Mouse (Mus musculus): ENCODE results near the gene Hacd2. TPM values are rescaled to one million over a fixed set of nuclear protein-coding genes. Genes with fewer than 3 reads are reported as not detected.

The Hacd2 gene
- polyA plus RNA-seq, 1 experiment = 15.4 TPM

DNA sequence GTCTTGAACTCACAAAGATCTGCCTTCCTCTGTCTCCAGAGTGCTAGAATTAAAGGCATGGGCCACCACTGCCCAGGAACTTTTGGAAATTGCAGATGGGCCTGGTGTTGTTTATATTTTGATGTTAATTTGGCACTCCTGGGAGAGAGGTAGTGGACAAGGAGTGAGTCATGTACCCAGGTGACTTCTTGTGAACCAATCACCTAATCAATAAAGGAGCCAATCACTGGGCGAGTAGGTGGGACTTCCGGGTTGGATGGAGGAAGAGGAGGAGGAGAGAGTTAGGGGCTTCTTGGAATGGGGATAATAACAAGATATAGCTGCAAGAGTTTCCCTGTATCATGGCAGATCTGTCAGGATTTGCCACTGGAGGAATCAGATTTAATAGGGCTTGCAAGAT lies 8.7 kb upstream of the Hacd2 start:
- no peaks in the 10 kb centered on the region for H3K36me3 ChIP-seq (ENCODE audit: control insufficient read depth, insufficient read depth, low read length)
- no peak overlapping the region for H3K27ac ChIP-seq (ENCODE audit: control insufficient read depth, insufficient read depth, low read length)
- no peak overlapping the region for H3K4me3 ChIP-seq (ENCODE audit: control insufficient read depth, insufficient read depth, low read length)
- no peaks in the 10 kb centered on the region for H3K4me1 ChIP-seq (replicated peaks; ENCODE audit: control insufficient read depth, insufficient read depth, low read length)
- no peaks in the 10 kb centered on the region for H3K27me3 ChIP-seq (ENCODE audit: control insufficient read depth, insufficient read depth, low read length)
- no peak for DNase-seq
- no peak for TF ChIP-seq CTCF (IDR thresholded peaks at IDR 0.05; ENCODE audit: borderline replicate concordance, control insufficient read depth, extremely low read depth, insufficient read depth, low read length, poor library complexity)
- no peak for TF ChIP-seq POLR2A (IDR thresholded peaks at IDR 0.05; ENCODE audit: control insufficient read depth, extremely low read depth, insufficient read depth, low read length, poor library complexity)
- 87% methylated on average over 2 of the region's 2 CpGs for WGBS

DNA sequence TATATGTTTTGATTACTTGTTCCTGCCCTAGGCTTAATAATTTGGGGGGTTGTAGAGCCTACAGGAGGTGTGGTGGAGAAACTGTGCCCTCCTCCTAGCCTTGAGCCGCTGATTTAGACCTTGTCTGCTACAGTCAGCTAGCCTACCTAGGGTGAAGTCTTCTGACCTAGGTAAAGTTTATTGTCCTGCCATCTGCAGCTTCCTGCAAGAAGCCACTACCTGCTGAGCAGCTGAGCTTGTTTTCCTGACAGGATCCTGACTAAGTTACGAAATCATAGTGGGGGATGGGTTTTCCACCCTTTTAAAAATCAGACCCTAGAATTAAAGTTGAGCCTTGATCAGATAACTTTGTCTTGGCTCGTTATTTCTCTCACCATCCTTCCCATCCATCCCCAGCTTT lies 5.7 kb upstream of the Hacd2 start:
- DNase-seq = no peak
- 85% methylated on average over 3 of the region's 3 CpGs for WGBS
- no peaks in the 10 kb centered on the region for H3K27me3 ChIP-seq (ENCODE audit: control insufficient read depth, insufficient read depth, low read length)
- no peak for TF ChIP-seq POLR2A (IDR thresholded peaks at IDR 0.05; ENCODE audit: control insufficient read depth, extremely low read depth, insufficient read depth, low read length, poor library complexity)
- TF ChIP-seq CTCF (IDR thresholded peaks at IDR 0.05; ENCODE audit: borderline replicate concordance, control insufficient read depth, extremely low read depth, insufficient read depth, low read length, poor library complexity) = no peak
- H3K27ac ChIP-seq (ENCODE audit: control insufficient read depth, insufficient read depth, low read length) = no peak overlapping the region
- H3K36me3 ChIP-seq (ENCODE audit: control insufficient read depth, insufficient read depth, low read length) = no peaks in the 10 kb centered on the region
- no peak overlapping the region for H3K4me3 ChIP-seq (ENCODE audit: control insufficient read depth, insufficient read depth, low read length)
- H3K4me1 ChIP-seq (replicated peaks; ENCODE audit: control insufficient read depth, insufficient read depth, low read length) = no peaks in the 10 kb centered on the region

DNA sequence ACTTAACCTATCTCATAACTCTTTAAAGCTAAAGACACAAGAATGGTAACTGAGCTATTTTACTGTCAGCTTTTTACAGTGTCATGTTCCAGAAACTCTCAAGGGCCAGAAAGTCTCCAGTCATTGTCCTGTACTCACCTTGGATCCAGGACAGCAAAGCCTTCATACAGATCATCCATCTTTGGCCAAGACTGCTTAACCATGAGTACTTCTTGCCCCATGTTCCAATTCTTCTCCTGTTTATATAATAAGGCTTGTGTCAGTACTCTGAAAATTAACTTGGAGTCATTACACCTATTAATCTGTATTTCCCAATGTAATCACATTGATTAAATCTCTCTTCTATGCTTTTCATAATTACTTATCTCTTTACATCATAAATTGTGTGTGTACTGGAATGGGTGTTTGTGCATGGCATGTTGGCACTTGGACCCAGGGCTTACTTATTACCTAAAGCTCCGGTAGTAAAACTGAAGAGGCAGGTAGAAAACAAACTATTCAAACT lies 3.7 kb upstream of the Hacd2 start:
- Histone ChIP-seq H3K36me3 (ENCODE audit: control insufficient read depth, insufficient read depth, low read length) (no peaks in the 10 kb centered on the region), H3K27ac (ENCODE audit: control insufficient read depth, insufficient read depth, low read length) (no peak overlapping the region), H3K27me3 (ENCODE audit: control insufficient read depth, insufficient read depth, low read length) (no peaks in the 10 kb centered on the region), H3K4me3 (ENCODE audit: control insufficient read depth, insufficient read depth, low read length) (no peak overlapping the region), H3K4me1 (replicated peaks; ENCODE audit: control insufficient read depth, insufficient read depth, low read length) (no peaks in the 10 kb centered on the region)
- WGBS = 91% methylated on average over 1 of the region's 1 CpGs
- TF ChIP-seq POLR2A (IDR thresholded peaks at IDR 0.05; ENCODE audit: control insufficient read depth, extremely low read depth, insufficient read depth, low read length, poor library complexity) = no peak
- TF ChIP-seq CTCF (IDR thresholded peaks at IDR 0.05; ENCODE audit: borderline replicate concordance, control insufficient read depth, extremely low read depth, insufficient read depth, low read length, poor library complexity) = no peak
- DNase-seq = no peak

DNA sequence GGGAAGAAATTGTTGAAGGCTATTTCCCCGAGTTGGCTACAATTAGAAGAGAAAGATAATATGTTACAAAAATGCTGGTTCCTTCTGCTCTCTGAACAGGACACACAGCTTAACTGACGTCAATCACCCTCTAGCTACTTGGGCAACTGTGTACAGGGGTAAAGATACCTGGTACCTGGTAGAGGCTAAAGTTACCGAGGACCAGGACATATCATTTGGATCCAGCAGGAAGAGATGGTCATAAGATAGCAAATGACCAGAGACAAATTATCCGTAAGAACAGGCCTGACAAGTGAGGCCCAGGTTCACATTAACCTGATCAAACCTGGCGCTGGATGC lies 356 bp upstream of the Hacd2 start:
- 63% methylated on average over 5 of the region's 5 CpGs for WGBS
- H3K27ac ChIP-seq (ENCODE audit: control insufficient read depth, insufficient read depth, low read length) = no peak overlapping the region

DNA sequence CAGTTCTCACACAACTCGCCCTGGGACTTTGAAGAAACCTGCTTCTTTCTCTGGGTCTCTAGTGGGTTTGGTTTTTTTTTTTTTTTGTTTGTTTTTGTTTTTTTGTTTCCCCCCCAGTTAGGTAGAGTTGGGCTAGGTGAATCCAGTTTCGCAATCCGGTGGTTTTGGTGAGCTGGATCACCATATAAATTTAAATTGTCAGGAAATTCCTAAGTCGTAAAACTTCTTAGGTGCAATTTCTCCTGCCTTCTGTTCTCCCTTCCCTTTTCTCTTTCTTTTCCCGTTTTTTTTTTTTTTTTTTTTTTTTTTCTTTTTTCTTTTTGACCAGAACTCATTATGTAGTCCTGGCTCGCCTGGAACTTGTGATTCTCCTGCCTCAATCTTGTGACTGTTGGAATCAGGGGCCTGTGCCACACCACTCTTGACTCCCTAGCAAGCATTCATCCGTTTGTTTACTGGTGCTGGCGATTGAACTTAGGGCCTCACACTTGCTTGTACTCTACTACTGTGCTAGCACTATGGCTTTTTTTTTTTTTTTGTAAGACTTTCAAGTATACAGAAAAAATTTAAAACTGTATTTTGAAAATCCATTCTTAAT lies 1.0 kb downstream of the Hacd2 start:
- Histone ChIP-seq H3K27me3 (ENCODE audit: control insufficient read depth, insufficient read depth, low read length) (no peaks in the 10 kb centered on the region), H3K4me3 (ENCODE audit: control insufficient read depth, insufficient read depth, low read length) (peak overlapping the region; percentile 64), H3K4me1 (replicated peaks; ENCODE audit: control insufficient read depth, insufficient read depth, low read length) (no peaks in the 10 kb centered on the region), H3K27ac (ENCODE audit: control insufficient read depth, insufficient read depth, low read length) (no peak overlapping the region), H3K36me3 (ENCODE audit: control insufficient read depth, insufficient read depth, low read length) (no peaks in the 10 kb centered on the region)
- DNase-seq = no peak
- WGBS = 56% methylated on average over 8 of the region's 8 CpGs
- no peak for TF ChIP-seq POLR2A (IDR thresholded peaks at IDR 0.05; ENCODE audit: control insufficient read depth, extremely low read depth, insufficient read depth, low read length, poor library complexity)
- no peak for TF ChIP-seq CTCF (IDR thresholded peaks at IDR 0.05; ENCODE audit: borderline replicate concordance, control insufficient read depth, extremely low read depth, insufficient read depth, low read length, poor library complexity)

More for the DNA sequence above, 356 bp upstream of the Hacd2 start:
- no peaks in the 10 kb centered on the region for H3K36me3 ChIP-seq (ENCODE audit: control insufficient read depth, insufficient read depth, low read length)
- no peak for DNase-seq
- H3K4me1 ChIP-seq (replicated peaks; ENCODE audit: control insufficient read depth, insufficient read depth, low read length) = no peaks in the 10 kb centered on the region
- H3K4me3 ChIP-seq (ENCODE audit: control insufficient read depth, insufficient read depth, low read length) = 0 out of 2 replicates have a peak overlapping the region, but pooled peaks have one; percentile 64
- no peak for TF ChIP-seq CTCF (IDR thresholded peaks at IDR 0.05; ENCODE audit: borderline replicate concordance, control insufficient read depth, extremely low read depth, insufficient read depth, low read length, poor library complexity)
- no peak for TF ChIP-seq POLR2A (IDR thresholded peaks at IDR 0.05; ENCODE audit: control insufficient read depth, extremely low read depth, insufficient read depth, low read length, poor library complexity)
- no peaks in the 10 kb centered on the region for H3K27me3 ChIP-seq (ENCODE audit: control insufficient read depth, insufficient read depth, low read length)

DNA sequence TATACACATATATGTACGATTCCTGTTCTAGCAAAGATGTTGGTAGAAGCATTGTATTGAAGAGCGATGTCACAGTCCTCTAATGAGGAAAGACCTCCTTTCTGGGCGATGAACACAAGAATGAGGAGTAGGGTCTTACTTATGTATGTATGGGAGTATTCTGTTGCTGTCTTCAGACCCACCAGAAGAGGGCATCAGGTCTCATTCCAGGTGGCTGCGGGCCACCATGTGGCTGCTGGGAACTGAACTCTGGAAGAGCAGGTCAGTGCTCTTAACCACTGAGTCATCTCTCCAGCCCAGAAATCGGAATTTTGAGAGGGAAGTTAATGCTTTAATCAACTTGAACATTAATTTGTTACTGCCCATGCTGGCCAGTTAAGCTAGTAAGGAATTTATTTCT lies 2.1 kb downstream of the Hacd2 start:
- 93% methylated on average over 5 of the region's 5 CpGs for WGBS
- Histone ChIP-seq H3K27ac (ENCODE audit: control insufficient read depth, insufficient read depth, low read length) (no peak overlapping the region), H3K36me3 (ENCODE audit: control insufficient read depth, insufficient read depth, low read length) (no peaks in the 10 kb centered on the region), H3K4me3 (ENCODE audit: control insufficient read depth, insufficient read depth, low read length) (no peak overlapping the region), H3K4me1 (replicated peaks; ENCODE audit: control insufficient read depth, insufficient read depth, low read length) (no peaks in the 10 kb centered on the region), H3K27me3 (ENCODE audit: control insufficient read depth, insufficient read depth, low read length) (no peaks in the 10 kb centered on the region)
- peak; percentile 22 for DNase-seq
- TF ChIP-seq POLR2A (IDR thresholded peaks at IDR 0.05; ENCODE audit: control insufficient read depth, extremely low read depth, insufficient read depth, low read length, poor library complexity) = no peak
- no peak for TF ChIP-seq CTCF (IDR thresholded peaks at IDR 0.05; ENCODE audit: borderline replicate concordance, control insufficient read depth, extremely low read depth, insufficient read depth, low read length, poor library complexity)

DNA sequence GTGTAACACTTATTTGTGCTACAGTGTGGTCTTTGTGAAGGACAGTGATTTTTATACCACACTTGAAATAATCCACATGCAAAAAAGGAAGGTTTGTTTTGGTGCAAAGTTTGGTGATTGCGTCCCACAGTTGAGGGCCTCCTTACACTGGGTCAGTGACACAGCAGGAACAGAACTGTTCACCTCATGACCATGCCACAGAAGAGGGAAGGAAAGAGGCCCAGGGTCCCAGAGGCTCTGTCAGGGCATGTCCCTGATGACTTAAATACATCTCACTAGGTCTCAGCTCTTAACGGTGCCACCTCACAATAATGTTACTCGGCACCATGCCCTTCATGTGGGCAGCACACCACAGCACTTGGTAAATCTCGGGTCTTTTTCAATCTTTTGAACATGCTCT lies 3.1 kb downstream of the Hacd2 start:
- no peaks in the 10 kb centered on the region for H3K36me3 ChIP-seq (ENCODE audit: control insufficient read depth, insufficient read depth, low read length)
- H3K4me1 ChIP-seq (replicated peaks; ENCODE audit: control insufficient read depth, insufficient read depth, low read length) = no peaks in the 10 kb centered on the region
- WGBS = 86% methylated on average over 4 of the region's 4 CpGs
- no peak overlapping the region for H3K4me3 ChIP-seq (ENCODE audit: control insufficient read depth, insufficient read depth, low read length)
- TF ChIP-seq CTCF (IDR thresholded peaks at IDR 0.05; ENCODE audit: borderline replicate concordance, control insufficient read depth, extremely low read depth, insufficient read depth, low read length, poor library complexity) = no peak
- no peak for TF ChIP-seq POLR2A (IDR thresholded peaks at IDR 0.05; ENCODE audit: control insufficient read depth, extremely low read depth, insufficient read depth, low read length, poor library complexity)
- H3K27me3 ChIP-seq (ENCODE audit: control insufficient read depth, insufficient read depth, low read length) = no peaks in the 10 kb centered on the region
- no peak for DNase-seq
- H3K27ac ChIP-seq (ENCODE audit: control insufficient read depth, insufficient read depth, low read length) = no peak overlapping the region

Data from thymus, adult 2 months (tissue).